Mouse (Mus musculus) heart, postnatal 36 days (tissue): ENCODE data around the gene C1qb. TPM values are rescaled to one million over a fixed set of nuclear protein-coding genes. Genes with fewer than 3 reads are reported as not detected.

Source experiments
- DNase-seq, 2 experiments: peaks; one replicate each; pipeline ENCODE4 v3.0.0; 2021 to 2022
- intact Hi-C: fragments of 180-260 bp; cut with DNase I; formaldehyde crosslinking; loops from one replicate; pipeline ENCODE4 v1.15.1; 2025
- total RNA-seq, 2 experiments: library from RNA; stranded (reverse); gene quantifications; 2 replicates each; pipeline ENCODE4 v1.2.3; 2021

C1qb gene
- total RNA-seq: 10 to 100 TPM; 39.8 to 72.6 TPM

GRCm38 (mm10) chr4:136886101-136886500, at the start of gene C1qb:
C1qb (minus strand) TSS chr4:136886187.
- no peak for DNase-seq
- intact Hi-C loops: no loop called here

- intact Hi-C loops: no loop called here
- DNase-seq: no peak
Measured at GRCm38 (mm10) chr4:136934746-136935613, 49.0 kb upstream of the C1qb start.

GRCm38 (mm10) chr4:136930474-136930873, 44.5 kb upstream of the C1qb start:
- intact Hi-C loops: no loop called here
- no peak for DNase-seq

- no peak for DNase-seq
- intact Hi-C loops: loop anchor here (2.0 kb wide), 1 partner anchor 144 kb away; no protein-coding TSS in a partner anchor
Measured at GRCm38 (mm10) chr4:136928928-136929327, 42.9 kb upstream of the C1qb start.

- intact Hi-C loops: no loop called here
- DNase-seq: no peak
Measured at GRCm38 (mm10) chr4:136925804-136926203, 39.8 kb upstream of the C1qb start.

- intact Hi-C loops: no loop called here
Measured at GRCm38 (mm10) chr4:136924529-136924928, 38.5 kb upstream of the C1qb start.

GRCm38 (mm10) chr4:136919526-136919925, 33.5 kb upstream of the C1qb start:
- no peak for DNase-seq
- intact Hi-C loops: no loop called here

More at GRCm38 (mm10) chr4:136924529-136924928, 38.5 kb upstream of the C1qb start:
- peak; percentile 72 to 80 for DNase-seq

- intact Hi-C loops: no loop called here
- DNase-seq: no peak
Measured at GRCm38 (mm10) chr4:136918834-136919233, 32.8 kb upstream of the C1qb start.

- intact Hi-C loops: no loop called here
- no peak for DNase-seq
Measured at GRCm38 (mm10) chr4:136917165-136917524, 31.2 kb upstream of the C1qb start.

GRCm38 (mm10) chr4:136916359-136917164, 30.6 kb upstream of the C1qb start:
- intact Hi-C loops: no loop called here
- no peak for DNase-seq

GRCm38 (mm10) chr4:136912841-136913240, 26.9 kb upstream of the C1qb start:
- intact Hi-C loops: no loop called here
- DNase-seq: no peak

- no peak for DNase-seq
- intact Hi-C loops: no loop called here
Measured at GRCm38 (mm10) chr4:136911804-136912203, 25.8 kb upstream of the C1qb start.

GRCm38 (mm10) chr4:136911211-136911646, 25.2 kb upstream of the C1qb start:
- DNase-seq: no peak
- intact Hi-C loops: no loop called here

- intact Hi-C loops: loop anchor here (1.0 to 5.0 kb wide), 2 partner anchors 74 to 164 kb away; no protein-coding TSS in a partner anchor
- no peak for DNase-seq
Measured at GRCm38 (mm10) chr4:136907809-136908208, 21.8 kb upstream of the C1qb start.

- intact Hi-C loops: loop anchor here (1.0 to 5.0 kb wide), 2 partner anchors 75 to 165 kb away; no protein-coding TSS in a partner anchor
- peak; percentile 34 to 40 for DNase-seq
Measured at GRCm38 (mm10) chr4:136907033-136907432, 21.0 kb upstream of the C1qb start.

- no peak for DNase-seq
- intact Hi-C loops: loop anchor here (5.0 kb wide), 1 partner anchor 77 kb away; no protein-coding TSS in a partner anchor
Measured at GRCm38 (mm10) chr4:136904767-136905539, 19.0 kb upstream of the C1qb start.

GRCm38 (mm10) chr4:136899154-136899553, 13.2 kb upstream of the C1qb start:
- intact Hi-C loops: no loop called here
- DNase-seq: no peak

GRCm38 (mm10) chr4:136898637-136899036, 12.7 kb upstream of the C1qb start, which contains the start of gene C1qa:
C1qa (minus strand) TSS chr4:136898803.
- intact Hi-C loops: no loop called here

GRCm38 (mm10) chr4:136898084-136898598, 12.2 kb upstream of the C1qb start:
- intact Hi-C loops: no loop called here
- DNase-seq: no peak

More at GRCm38 (mm10) chr4:136898637-136899036, 12.7 kb upstream of the C1qb start, which contains the start of gene C1qa:
- DNase-seq: no peak

- DNase-seq: no peak
- intact Hi-C loops: no loop called here
Measured at GRCm38 (mm10) chr4:136896461-136896860, 10.5 kb upstream of the C1qb start.
